Mouse (Mus musculus): ENCODE measurements around the gene Shroom3. TPM values are rescaled to one million over a fixed set of nuclear protein-coding genes. Genes with fewer than 3 reads are reported as not detected.

The Shroom3 gene
- polyA plus RNA-seq, 1 experiment from 2014 or later: 2.3 TPM

DNA sequence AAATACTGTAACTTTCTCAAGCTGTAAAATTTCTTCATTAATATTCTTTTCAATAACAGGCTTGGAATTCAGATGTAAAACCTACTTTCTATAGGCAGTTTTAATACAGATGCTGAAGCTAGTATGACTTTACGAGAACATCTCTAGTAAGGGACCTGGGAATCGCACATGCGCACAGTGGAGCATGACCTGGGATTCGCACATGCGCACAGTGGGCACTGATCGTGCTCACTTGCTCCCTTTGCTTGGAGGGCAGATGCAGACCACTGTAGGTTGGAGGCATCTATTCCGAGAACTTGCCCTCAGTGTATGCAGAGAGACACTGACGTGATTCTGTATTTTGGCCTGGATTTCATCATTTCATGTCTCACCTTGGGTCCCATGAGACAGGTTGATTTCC, 212.6 kb downstream of the Shroom3 start:
- H3K4me3 ChIP-seq (replicated peaks; ENCODE audit: low read length): no peak overlapping the region
- no peak for DNase-seq (ENCODE audit: low spot score)
- no peak overlapping the region for H3K4me2 ChIP-seq (replicated peaks)
- peaks cover 13% of the 10 kb centered on the region; the same call in 1 of the 2 replicates for H3K4me1 ChIP-seq (replicated peaks; ENCODE audit: control insufficient read depth, insufficient read depth, low read length)
- H3K36me3 ChIP-seq (replicated peaks; ENCODE audit: control insufficient read depth, insufficient read depth): no peaks in the 10 kb centered on the region
- H3K27me3 ChIP-seq (ENCODE audit: control insufficient read depth, insufficient read depth, low read length): no peaks in the 10 kb centered on the region
- no peak overlapping the region for H3K27ac ChIP-seq
- no peaks in the 10 kb centered on the region for H3K9me3 ChIP-seq (ENCODE audit: control insufficient read depth, low read length)
- H3K9ac ChIP-seq: no peak overlapping the region
- ATAC-seq (ENCODE audit: low FRiP score): no peak
- whole genome bisulfite sequencing: 91% methylated on average over 8 of the region's 8 CpGs

DNA sequence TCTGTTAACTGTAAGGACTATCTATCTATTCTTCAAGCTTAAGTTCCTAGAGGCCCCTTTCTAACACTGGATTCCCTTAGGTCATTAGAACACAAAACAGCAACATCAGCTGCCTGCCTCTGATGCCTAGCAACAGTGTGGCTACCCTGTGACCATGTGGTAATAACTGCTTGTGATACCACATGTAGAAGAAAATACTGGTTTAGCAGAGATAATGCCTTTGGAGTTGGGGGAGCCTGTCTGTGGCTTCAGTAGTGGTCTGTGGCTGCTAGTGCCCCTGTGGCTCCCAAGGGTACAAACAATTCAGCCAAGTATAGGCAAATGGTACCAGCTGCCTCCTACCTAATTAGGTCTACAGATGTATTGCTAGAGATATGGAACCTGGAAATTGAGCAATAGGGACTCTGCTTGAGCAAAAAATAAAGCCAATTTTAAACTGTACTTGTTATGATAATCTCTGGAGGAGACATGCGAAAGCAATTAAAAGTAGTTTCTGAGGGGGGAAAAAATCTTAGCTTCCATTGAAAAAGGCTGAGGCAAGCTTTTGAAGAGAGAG, 213.6 kb downstream of the Shroom3 start:
- ATAC-seq (ENCODE audit: low FRiP score): no peak
- Histone ChIP-seq H3K9ac (no peak overlapping the region), H3K27ac (no peak overlapping the region), H3K27me3 (ENCODE audit: control insufficient read depth, insufficient read depth, low read length) (no peaks in the 10 kb centered on the region), H3K36me3 (replicated peaks; ENCODE audit: control insufficient read depth, insufficient read depth) (no peaks in the 10 kb centered on the region), H3K4me1 (replicated peaks; ENCODE audit: control insufficient read depth, insufficient read depth, low read length) (peaks cover 13% of the 10 kb centered on the region; the same call in 1 of the 2 replicates), H3K4me2 (replicated peaks) (no peak overlapping the region; the same call in 1 of the 2 replicates), H3K4me3 (replicated peaks; ENCODE audit: low read length) (no peak overlapping the region), H3K9me3 (ENCODE audit: control insufficient read depth, low read length) (no peaks in the 10 kb centered on the region)
- DNase-seq (ENCODE audit: low spot score): no peak
- 46% methylated on average over 1 of the region's 1 CpGs for WGBS

DNA sequence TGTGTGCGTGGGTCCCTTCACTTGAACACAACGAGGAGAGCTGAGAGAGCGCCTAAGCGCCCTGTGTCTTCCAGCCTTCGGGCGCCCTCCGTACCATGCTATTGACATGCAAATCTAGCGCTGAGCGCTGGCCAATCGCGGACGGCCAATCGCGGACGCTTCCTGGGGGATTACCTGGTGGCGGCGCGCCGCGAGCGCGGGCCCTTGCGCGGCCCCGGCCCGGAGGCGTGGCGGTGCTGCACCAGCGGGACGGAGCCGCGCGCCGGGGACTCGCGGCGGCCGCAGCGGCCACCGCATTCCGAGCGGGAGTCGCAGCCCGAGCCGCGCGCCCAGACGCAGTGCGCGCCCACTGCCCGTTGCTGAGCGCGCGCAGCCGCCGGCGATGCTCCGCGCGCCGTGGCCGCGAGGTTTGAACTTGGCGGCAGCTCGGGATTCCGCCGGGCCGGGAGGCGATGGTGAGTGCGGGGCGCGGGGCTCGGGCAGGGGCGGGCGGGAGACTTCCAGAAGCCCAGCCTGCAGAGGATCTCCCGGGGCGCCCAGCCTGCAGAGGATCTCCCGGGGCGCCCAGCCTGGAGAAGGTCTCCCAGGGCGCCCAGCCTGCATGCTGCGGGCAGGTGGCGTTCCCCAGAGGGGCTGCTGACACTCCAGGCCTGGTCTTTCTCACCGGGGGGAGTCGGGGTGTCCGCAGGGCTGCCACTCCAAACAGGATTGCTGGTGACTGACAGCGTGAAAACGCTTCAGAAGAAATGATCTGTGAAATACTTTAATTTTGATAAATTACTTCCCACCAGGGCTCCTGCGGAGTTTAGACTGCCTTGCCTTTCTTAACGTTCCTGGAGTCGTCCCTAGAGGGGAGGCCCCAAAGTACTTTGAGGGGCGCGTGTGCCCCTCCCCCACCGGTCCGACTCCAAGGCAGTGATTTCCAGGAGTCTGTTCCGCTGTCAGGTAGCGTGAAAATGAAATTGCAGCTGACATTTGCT, 214.8 kb downstream of the Shroom3 start:
- H3K4me3 ChIP-seq (replicated peaks; ENCODE audit: low read length): peak overlapping the region; percentile 54
- H3K27ac ChIP-seq: peak overlapping the region; percentile 58
- no peaks in the 10 kb centered on the region for H3K27me3 ChIP-seq (ENCODE audit: control insufficient read depth, insufficient read depth, low read length)
- under 1% methylated on average over 93 of the region's 96 CpGs for WGBS
- DNase-seq (ENCODE audit: low spot score): peak; percentile 82
- H3K9ac ChIP-seq: peak overlapping the region; percentile 59
- peak overlapping the region; percentile 96 for H3K4me2 ChIP-seq (replicated peaks)
- H3K36me3 ChIP-seq (replicated peaks; ENCODE audit: control insufficient read depth, insufficient read depth): no peaks in the 10 kb centered on the region
- ATAC-seq (ENCODE audit: low FRiP score): peak; percentile 96
- peaks cover 13% of the 10 kb centered on the region; the same call in 1 of the 2 replicates for H3K4me1 ChIP-seq (replicated peaks; ENCODE audit: control insufficient read depth, insufficient read depth, low read length)
- no peaks in the 10 kb centered on the region for H3K9me3 ChIP-seq (ENCODE audit: control insufficient read depth, low read length)

DNA sequence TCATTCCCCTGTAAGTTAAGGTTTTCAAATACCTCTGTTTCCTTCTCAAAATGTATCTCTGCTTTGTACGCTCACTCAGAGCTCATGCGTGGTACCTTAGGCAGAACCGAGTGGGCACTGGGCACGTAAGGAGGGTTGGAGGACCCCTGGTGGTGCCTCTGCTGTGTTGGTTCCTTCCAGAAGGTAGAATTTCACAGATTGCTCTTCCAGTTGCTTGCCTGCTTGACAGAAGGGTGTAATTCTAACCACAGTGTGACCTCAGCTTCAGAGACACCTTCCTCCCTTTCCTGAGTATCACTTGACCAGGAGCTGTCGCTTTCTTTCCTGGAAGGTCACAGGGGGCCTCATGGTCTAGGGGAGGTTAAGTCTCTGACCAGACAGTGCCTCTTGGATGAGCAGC, 217.2 kb downstream of the Shroom3 start:
- H3K9ac ChIP-seq: no peak overlapping the region
- no peaks in the 10 kb centered on the region for H3K9me3 ChIP-seq (ENCODE audit: control insufficient read depth, low read length)
- peaks cover 22% of the 10 kb centered on the region for H3K4me1 ChIP-seq (replicated peaks; ENCODE audit: control insufficient read depth, insufficient read depth, low read length)
- 76% methylated on average over 5 of the region's 5 CpGs for WGBS
- H3K4me3 ChIP-seq (replicated peaks; ENCODE audit: low read length): no peak overlapping the region
- ATAC-seq (ENCODE audit: low FRiP score) (no peak), DNase-seq (ENCODE audit: low spot score) (no peak)
- no peaks in the 10 kb centered on the region for H3K27me3 ChIP-seq (ENCODE audit: control insufficient read depth, insufficient read depth, low read length)
- H3K4me2 ChIP-seq (replicated peaks): 0 out of 2 replicates have a peak overlapping the region, but pooled peaks have one; percentile 8
- no peak overlapping the region for H3K27ac ChIP-seq
- H3K36me3 ChIP-seq (replicated peaks; ENCODE audit: control insufficient read depth, insufficient read depth): no peaks in the 10 kb centered on the region

DNA sequence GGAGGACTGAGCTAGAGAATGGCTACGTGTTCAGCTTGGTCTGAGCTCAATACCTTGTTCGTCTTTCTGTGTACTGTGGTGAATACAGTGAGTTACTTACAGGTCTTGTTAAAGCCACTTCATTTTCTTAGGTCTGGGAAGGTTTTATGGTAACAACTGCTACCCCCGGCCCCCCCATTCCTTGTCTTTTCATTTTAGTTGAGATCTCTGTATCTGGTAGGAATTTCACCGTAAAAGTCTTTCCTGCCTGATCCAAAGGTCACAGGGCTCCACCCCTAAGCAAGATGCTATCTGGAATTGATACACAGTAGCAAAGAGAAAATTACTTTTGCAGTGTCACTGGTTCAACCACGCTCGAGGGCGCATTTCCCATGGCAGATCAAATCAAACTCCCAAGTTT, 218.6 kb downstream of the Shroom3 start:
- no peak overlapping the region for H3K4me3 ChIP-seq (replicated peaks; ENCODE audit: low read length)
- H3K4me1 ChIP-seq (replicated peaks; ENCODE audit: control insufficient read depth, insufficient read depth, low read length): peaks cover 24% of the 10 kb centered on the region
- no peaks in the 10 kb centered on the region for H3K9me3 ChIP-seq (ENCODE audit: control insufficient read depth, low read length)
- DNase-seq (ENCODE audit: low spot score): no peak
- H3K4me2 ChIP-seq (replicated peaks): no peak overlapping the region
- H3K27ac ChIP-seq: no peak overlapping the region
- H3K27me3 ChIP-seq (ENCODE audit: control insufficient read depth, insufficient read depth, low read length): no peaks in the 10 kb centered on the region
- H3K36me3 ChIP-seq (replicated peaks; ENCODE audit: control insufficient read depth, insufficient read depth): no peaks in the 10 kb centered on the region
- WGBS: 75% methylated on average over 7 of the region's 7 CpGs
- no peak overlapping the region for H3K9ac ChIP-seq
- no peak for ATAC-seq (ENCODE audit: low FRiP score)

DNA sequence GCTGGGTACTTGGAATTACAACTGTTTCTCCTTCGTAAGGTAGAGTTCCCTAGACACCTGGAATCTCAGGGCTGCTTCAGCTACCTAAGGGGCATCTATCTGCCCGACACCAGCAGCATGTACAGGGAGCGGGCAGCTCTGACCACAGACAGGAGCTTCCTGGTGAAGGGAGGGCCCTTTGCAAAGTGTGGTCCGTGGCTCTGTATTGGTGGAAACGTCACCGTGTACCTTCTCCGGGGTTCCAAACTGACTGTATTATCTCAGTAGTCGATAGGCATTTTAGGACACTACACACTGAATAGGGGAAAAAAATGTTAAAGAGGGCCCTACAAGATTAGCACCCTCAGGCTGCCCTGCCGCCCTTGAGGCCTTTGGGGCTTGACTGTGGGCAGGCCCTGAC, 221.9 kb downstream of the Shroom3 start:
- Histone ChIP-seq H3K4me2 (replicated peaks) (peak overlapping the region; percentile 15; the same call in 1 of the 2 replicates), H3K27me3 (ENCODE audit: control insufficient read depth, insufficient read depth, low read length) (no peaks in the 10 kb centered on the region), H3K9ac (peak overlapping the region; percentile 29), H3K4me3 (replicated peaks; ENCODE audit: low read length) (no peak overlapping the region), H3K27ac (peak overlapping the region; percentile 56), H3K9me3 (ENCODE audit: control insufficient read depth, low read length) (peaks cover 10% of the 10 kb centered on the region; the same call in 1 of the 2 replicates), H3K4me1 (replicated peaks; ENCODE audit: control insufficient read depth, insufficient read depth, low read length) (peaks cover 16% of the 10 kb centered on the region), H3K36me3 (replicated peaks; ENCODE audit: control insufficient read depth, insufficient read depth) (no peaks in the 10 kb centered on the region)
- ATAC-seq (ENCODE audit: low FRiP score) (peak; percentile 9; the same call in 1 of the 2 replicates), DNase-seq (ENCODE audit: low spot score) (no peak)
- 29% methylated on average over 9 of the region's 9 CpGs for WGBS

DNA sequence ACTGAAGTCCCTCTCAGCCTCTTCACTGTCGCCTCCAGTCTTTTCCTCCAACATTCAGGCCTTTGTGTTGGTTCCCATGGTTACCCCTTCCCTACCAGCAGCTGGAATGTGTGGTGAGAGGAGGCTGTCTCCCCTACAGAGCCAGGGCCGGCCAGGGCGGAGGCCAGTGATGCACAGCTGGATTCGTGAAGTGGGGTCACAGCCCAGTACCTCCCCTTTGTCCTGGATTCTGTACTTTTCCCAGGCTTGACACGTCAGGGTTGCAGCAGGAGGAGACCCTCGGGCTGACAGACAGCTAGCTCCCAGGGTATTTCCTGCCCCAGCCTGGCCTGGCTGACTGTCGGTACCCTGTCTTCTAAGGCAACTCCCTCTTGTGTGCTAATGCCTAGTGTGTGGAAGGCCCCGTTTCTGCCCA, 222.4 kb downstream of the Shroom3 start:
- Histone ChIP-seq H3K4me2 (replicated peaks) (peak overlapping the region; percentile 15; the same call in 1 of the 2 replicates), H3K27me3 (ENCODE audit: control insufficient read depth, insufficient read depth, low read length) (no peaks in the 10 kb centered on the region), H3K9me3 (ENCODE audit: control insufficient read depth, low read length) (peaks cover 10% of the 10 kb centered on the region; the same call in 1 of the 2 replicates), H3K4me3 (replicated peaks; ENCODE audit: low read length) (no peak overlapping the region), H3K27ac (peak overlapping the region; percentile 56), H3K36me3 (replicated peaks; ENCODE audit: control insufficient read depth, insufficient read depth) (no peaks in the 10 kb centered on the region), H3K4me1 (replicated peaks; ENCODE audit: control insufficient read depth, insufficient read depth, low read length) (peaks cover 16% of the 10 kb centered on the region), H3K9ac (peak overlapping the region; percentile 29; the same call in 1 of the 2 replicates)
- DNase-seq (ENCODE audit: low spot score) (peak; percentile 72), ATAC-seq (ENCODE audit: low FRiP score) (peak; percentile 89)
- WGBS: 3% methylated on average over 8 of the region's 8 CpGs

DNA sequence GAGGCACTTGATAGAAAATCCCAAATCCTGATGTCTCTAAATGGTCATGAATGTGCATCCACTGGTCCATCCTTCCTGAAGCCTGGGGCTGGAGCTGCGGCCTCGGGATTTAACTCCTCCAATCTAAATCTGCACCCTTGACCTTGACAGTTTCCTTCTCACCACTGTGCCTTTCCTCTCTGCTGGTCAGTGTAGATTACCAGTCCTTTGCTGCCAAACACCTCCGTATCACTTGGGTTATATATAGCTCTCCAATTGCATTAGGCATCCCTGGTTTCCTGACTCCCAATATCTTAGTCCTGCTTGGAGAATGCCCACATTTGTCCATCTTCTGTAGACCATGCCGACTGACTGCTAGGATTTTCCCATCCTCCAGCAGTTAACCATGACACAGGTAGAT, 225.0 kb downstream of the Shroom3 start:
- 93% methylated on average over 4 of the region's 4 CpGs for WGBS
- no peak for ATAC-seq (ENCODE audit: low FRiP score)
- peaks cover 16% of the 10 kb centered on the region for H3K4me1 ChIP-seq (replicated peaks; ENCODE audit: control insufficient read depth, insufficient read depth, low read length)

DNA sequence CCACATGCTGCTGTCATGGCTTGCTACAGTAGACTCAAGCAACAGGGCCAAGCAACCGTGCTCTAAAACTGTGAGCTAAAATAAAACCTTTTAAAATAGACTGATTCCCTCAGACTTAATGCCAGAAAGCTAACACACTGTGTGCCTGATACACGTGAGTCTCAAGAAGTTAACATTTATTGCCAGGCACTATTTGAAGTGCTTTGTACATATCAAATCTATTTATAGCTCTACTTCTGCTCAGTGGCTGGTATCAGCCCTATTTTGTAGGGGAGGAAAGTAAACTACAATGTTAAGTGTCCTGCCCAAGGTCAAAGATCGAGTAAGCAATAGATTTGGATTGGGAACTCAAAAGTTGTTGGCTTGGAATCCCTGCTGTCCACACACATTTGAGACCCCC, 227.6 kb downstream of the Shroom3 start:
- Histone ChIP-seq H3K4me3 (replicated peaks; ENCODE audit: low read length) (no peak overlapping the region), H3K36me3 (replicated peaks; ENCODE audit: control insufficient read depth, insufficient read depth) (no peaks in the 10 kb centered on the region), H3K4me1 (replicated peaks; ENCODE audit: control insufficient read depth, insufficient read depth, low read length) (peaks cover 7% of the 10 kb centered on the region), H3K9me3 (ENCODE audit: control insufficient read depth, low read length) (peaks cover 10% of the 10 kb centered on the region; the same call in 1 of the 2 replicates), H3K9ac (no peak overlapping the region), H3K4me2 (replicated peaks) (no peak overlapping the region), H3K27me3 (ENCODE audit: control insufficient read depth, insufficient read depth, low read length) (no peaks in the 10 kb centered on the region), H3K27ac (no peak overlapping the region)
- no peak for DNase-seq (ENCODE audit: low spot score)
- 97% methylated on average over 3 of the region's 3 CpGs for WGBS
- ATAC-seq (ENCODE audit: low FRiP score): no peak

More for the DNA sequence above, 225.0 kb downstream of the Shroom3 start:
- Histone ChIP-seq H3K4me3 (replicated peaks; ENCODE audit: low read length) (no peak overlapping the region), H3K4me2 (replicated peaks) (no peak overlapping the region), H3K9ac (no peak overlapping the region), H3K36me3 (replicated peaks; ENCODE audit: control insufficient read depth, insufficient read depth) (no peaks in the 10 kb centered on the region), H3K27me3 (ENCODE audit: control insufficient read depth, insufficient read depth, low read length) (no peaks in the 10 kb centered on the region), H3K27ac (no peak overlapping the region), H3K9me3 (ENCODE audit: control insufficient read depth, low read length) (peaks cover 10% of the 10 kb centered on the region; the same call in 1 of the 2 replicates)
- DNase-seq (ENCODE audit: low spot score): no peak

Data from hindbrain, embryonic 14.5 days (tissue).